Mouse (Mus musculus) urinary bladder, postnatal 10 days (tissue): Measurements from ENCODE around the gene Egfl7.

Experiments
- DNase-seq: peaks from one replicate; pipeline ENCODE4 v3.0.0; 2022; ENCODE audit warnings: low spot score

The Egfl7 gene

GRCm38 (mm10) chr2:26615459-26616124 is 35.8 kb downstream of the Egfl7 start:
- DNase-seq, result no peak

- DNase-seq, result no peak
These were observed 37.5 kb downstream of the Egfl7 start for GRCm38 (mm10) chr2:26617331-26617730.

- no peak for DNase-seq
These were observed 38.1 kb downstream of the Egfl7 start for GRCm38 (mm10) chr2:26617928-26618327.

- no peak for DNase-seq
These were observed 41.4 kb downstream of the Egfl7 start for GRCm38 (mm10) chr2:26621246-26621645.

GRCm38 (mm10) chr2:26622984-26623383 is 43.2 kb downstream of the Egfl7 start:
- no peak for DNase-seq

- DNase-seq, result no peak
These were observed 45.6 kb downstream of the Egfl7 start for GRCm38 (mm10) chr2:26625419-26625818.

- no peak for DNase-seq
These were observed 46.3 kb downstream of the Egfl7 start for GRCm38 (mm10) chr2:26626081-26626480.

- DNase-seq, result no peak
These were observed 48.3 kb downstream of the Egfl7 start, which contains the start of gene Fam69b for GRCm38 (mm10) chr2:26627921-26628739. Fam69b (plus strand) TSS chr2:26628457.

GRCm38 (mm10) chr2:26628792-26629437 is 49.1 kb downstream of the Egfl7 start:
- DNase-seq, result no peak

- DNase-seq, result no peak
These were observed 53.0 kb downstream of the Egfl7 start for GRCm38 (mm10) chr2:26632541-26633395.

- DNase-seq, result no peak
These were observed 54.2 kb downstream of the Egfl7 start for GRCm38 (mm10) chr2:26633953-26634530.

- DNase-seq, result no peak
These were observed 55.0 kb downstream of the Egfl7 start for GRCm38 (mm10) chr2:26634629-26635488.

GRCm38 (mm10) chr2:26635489-26636324 is 55.9 kb downstream of the Egfl7 start:
- DNase-seq, result no peak

GRCm38 (mm10) chr2:26636325-26636635 is 56.5 kb downstream of the Egfl7 start:
- DNase-seq, result no peak

GRCm38 (mm10) chr2:26637316-26637932 is 57.6 kb downstream of the Egfl7 start:
- DNase-seq, result no peak

GRCm38 (mm10) chr2:26638039-26638438 is 58.2 kb downstream of the Egfl7 start:
- DNase-seq, result no peak

GRCm38 (mm10) chr2:26638572-26638971 is 58.8 kb downstream of the Egfl7 start:
- no peak for DNase-seq

GRCm38 (mm10) chr2:26639083-26639482 is 59.3 kb downstream of the Egfl7 start:
- no peak for DNase-seq
